Mouse (Mus musculus): ENCODE results near the gene 2310061I04Rik. TPM values are rescaled to one million over a fixed set of nuclear protein-coding genes. Genes with fewer than 3 reads are reported as not detected.

The 2310061I04Rik gene
- total and polyA plus RNA-seq, 3 experiments, result 11.4 to 106 TPM; not detected in 1

DNA sequence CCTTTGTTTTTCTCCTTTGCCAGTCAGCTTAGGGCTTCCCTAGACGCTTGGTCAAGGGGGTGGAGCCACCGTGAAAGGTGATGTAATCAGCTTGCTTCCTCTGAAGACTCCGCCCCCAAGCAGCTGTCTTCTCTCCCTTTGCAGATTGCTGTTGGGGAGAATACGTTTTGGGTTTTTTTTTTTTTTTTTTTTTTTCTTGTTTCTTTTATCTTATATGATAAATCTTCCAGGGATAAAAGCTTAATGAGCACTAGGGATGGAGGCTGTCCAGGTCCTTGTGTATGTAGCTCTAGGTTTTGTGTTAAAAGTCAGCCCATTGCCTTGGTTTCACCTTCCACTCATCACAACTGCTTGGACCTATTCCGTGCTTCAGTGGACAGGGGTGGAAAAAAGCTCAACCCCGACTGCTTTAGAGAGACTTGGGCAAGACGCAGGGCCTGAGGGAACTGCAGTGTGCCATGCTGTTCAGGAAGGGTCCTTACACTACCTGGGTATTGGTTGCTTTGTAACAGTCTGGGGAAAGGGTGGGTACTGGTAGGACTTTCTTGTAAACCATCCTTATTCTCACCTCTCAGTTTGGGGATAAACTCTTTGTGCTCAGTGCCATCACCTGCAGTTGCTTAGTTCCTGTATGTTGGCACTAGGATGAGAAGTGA lies 22.0 kb upstream of the 2310061I04Rik start:
- H3K9ac ChIP-seq (ENCODE audit: control insufficient read depth, low read depth, low read length, poor library complexity, severe bottlenecking), result peak overlapping the region; percentile 97
- H3K36me3 ChIP-seq (ENCODE audit: control insufficient read depth in 1 of 2, insufficient read depth in 2 of 2, low read length in 2 of 2), result peaks cover 0 to 52% of the 10 kb centered on the region in 2 experiments; a peak in 2 of 4 replicates
- no peaks in the 10 kb centered on the region for H3K27me3 ChIP-seq (ENCODE audit: control insufficient read depth in 1 of 2, insufficient read depth in 2 of 2, low read length in 2 of 2)
- peak overlapping the region; percentile 99 for H3K27ac ChIP-seq (ENCODE audit: control insufficient read depth, low read depth, low read length)
- H3K79me2 ChIP-seq (ENCODE audit: control insufficient read depth, insufficient read depth, low read length, poor library complexity), result peaks cover 44% of the 10 kb centered on the region
- peak overlapping the region; percentile 70 to 71 for H3K4me3 ChIP-seq (ENCODE audit: control insufficient read depth in 1 of 2, insufficient read depth in 1 of 2, low read depth in 2 of 2, low read length in 2 of 2)
- H3K4me1 ChIP-seq (ENCODE audit: control insufficient read depth in 1 of 2, insufficient read depth in 2 of 2, low read length in 2 of 2), result peaks cover 9 to 49% of the 10 kb centered on the region in 2 experiments
- DNase-seq (ENCODE audit: low read depth, low spot score), result peak; percentile 98
- no peak for TF ChIP-seq GATA1 (IDR thresholded peaks at IDR 0.05; ENCODE audit: low read depth, low read length)
- no peak for TF ChIP-seq ETS1 (IDR thresholded peaks at IDR 0.05; ENCODE audit: low read depth, low read length)
- TF ChIP-seq POLR2A (IDR thresholded peaks at IDR 0.05; ENCODE audit: control insufficient read depth in 1 of 2, insufficient read depth in 1 of 2, low read depth in 1 of 2, low read length in 2 of 2, poor library complexity in 1 of 2), result peak in 1 of 2 experiments; percentile 73; a peak in 1 of 4 replicates
- TF ChIP-seq TAL1 (IDR thresholded peaks at IDR 0.05; ENCODE audit: low read length), result peak; percentile 30; the same call in 1 of the 2 replicates
- H3K9me3 ChIP-seq (replicated peaks; ENCODE audit: insufficient read depth, low read length), result no peaks in the 10 kb centered on the region

DNA sequence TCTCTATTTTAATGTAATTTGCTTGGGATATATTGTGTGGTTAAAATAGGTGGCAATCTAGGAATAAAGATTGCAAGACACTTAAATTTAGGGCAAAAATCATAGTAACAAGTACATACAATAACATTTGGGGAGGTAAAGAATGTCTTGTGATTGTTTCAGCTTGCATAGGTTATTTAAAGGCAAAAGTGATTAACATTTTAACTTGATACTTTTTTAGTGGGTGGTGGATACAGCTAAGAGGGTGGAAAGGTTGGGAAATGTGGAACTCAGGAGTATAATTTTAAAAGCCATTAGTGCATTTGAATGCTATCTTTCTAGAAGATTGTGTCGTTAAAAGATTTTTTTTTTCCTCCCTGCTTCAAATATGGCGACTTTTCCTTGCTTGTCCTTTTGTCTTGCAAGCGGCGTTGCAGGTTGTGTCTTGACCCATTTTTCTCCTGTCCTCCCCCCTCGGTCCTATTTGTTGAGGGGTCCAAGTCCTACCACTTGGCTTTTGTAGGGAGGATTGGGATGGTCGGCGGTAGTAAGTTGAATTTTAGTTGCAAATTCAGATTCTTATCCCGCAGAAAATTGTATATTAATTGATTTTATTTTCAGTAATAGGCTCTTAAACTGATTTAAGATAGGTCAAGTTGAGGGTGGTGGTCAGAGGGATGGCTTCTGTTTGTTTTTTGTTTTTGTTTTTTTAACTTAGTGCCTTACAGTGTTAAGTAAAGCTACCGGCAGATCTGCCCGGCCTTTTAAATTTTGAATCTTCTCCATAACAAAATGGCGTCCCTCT lies 21.2 kb upstream of the 2310061I04Rik start:
- DNase-seq (ENCODE audit: low read depth, low spot score), result peak; percentile 79
- Histone ChIP-seq H3K4me3 (ENCODE audit: control insufficient read depth in 1 of 2, insufficient read depth in 1 of 2, low read depth in 2 of 2, low read length in 2 of 2) (peak overlapping the region; percentile 71 to 95), H3K27ac (ENCODE audit: control insufficient read depth, low read depth, low read length) (peak overlapping the region; percentile 99), H3K27me3 (ENCODE audit: control insufficient read depth in 1 of 2, insufficient read depth in 2 of 2, low read length in 2 of 2) (no peaks in the 10 kb centered on the region), H3K4me1 (ENCODE audit: control insufficient read depth in 1 of 2, insufficient read depth in 2 of 2, low read length in 2 of 2) (peaks cover 9 to 43% of the 10 kb centered on the region in 2 experiments), H3K36me3 (ENCODE audit: control insufficient read depth in 1 of 2, insufficient read depth in 2 of 2, low read length in 2 of 2) (peaks cover 0 to 45% of the 10 kb centered on the region in 2 experiments; a peak in 2 of 4 replicates), H3K79me2 (ENCODE audit: control insufficient read depth, insufficient read depth, low read length, poor library complexity) (peaks cover 47% of the 10 kb centered on the region), H3K9ac (ENCODE audit: control insufficient read depth, low read depth, low read length, poor library complexity, severe bottlenecking) (peak overlapping the region; percentile 97), H3K9me3 (replicated peaks; ENCODE audit: insufficient read depth, low read length) (no peaks in the 10 kb centered on the region)
- TF ChIP-seq MAFK (IDR thresholded peaks at IDR 0.05; ENCODE audit: borderline replicate concordance, low read depth, low read length) (no peak), POLR2A (IDR thresholded peaks at IDR 0.05; ENCODE audit: control insufficient read depth in 1 of 2, insufficient read depth in 1 of 2, low read depth in 1 of 2, low read length in 2 of 2, poor library complexity in 1 of 2) (peak; percentile 44 to 53; a peak in 2 of 4 replicates), ETS1 (IDR thresholded peaks at IDR 0.05; ENCODE audit: low read depth, low read length) (no peak), NELFE (IDR thresholded peaks at IDR 0.05; ENCODE audit: low read depth, low read length) (no peak), GABPA (IDR thresholded peaks at IDR 0.05; ENCODE audit: low read depth, low read length) (no peak), TBP (IDR thresholded peaks at IDR 0.05; ENCODE audit: low read depth, low read length) (peak; percentile 10; the same call in 1 of the 2 replicates)

DNA sequence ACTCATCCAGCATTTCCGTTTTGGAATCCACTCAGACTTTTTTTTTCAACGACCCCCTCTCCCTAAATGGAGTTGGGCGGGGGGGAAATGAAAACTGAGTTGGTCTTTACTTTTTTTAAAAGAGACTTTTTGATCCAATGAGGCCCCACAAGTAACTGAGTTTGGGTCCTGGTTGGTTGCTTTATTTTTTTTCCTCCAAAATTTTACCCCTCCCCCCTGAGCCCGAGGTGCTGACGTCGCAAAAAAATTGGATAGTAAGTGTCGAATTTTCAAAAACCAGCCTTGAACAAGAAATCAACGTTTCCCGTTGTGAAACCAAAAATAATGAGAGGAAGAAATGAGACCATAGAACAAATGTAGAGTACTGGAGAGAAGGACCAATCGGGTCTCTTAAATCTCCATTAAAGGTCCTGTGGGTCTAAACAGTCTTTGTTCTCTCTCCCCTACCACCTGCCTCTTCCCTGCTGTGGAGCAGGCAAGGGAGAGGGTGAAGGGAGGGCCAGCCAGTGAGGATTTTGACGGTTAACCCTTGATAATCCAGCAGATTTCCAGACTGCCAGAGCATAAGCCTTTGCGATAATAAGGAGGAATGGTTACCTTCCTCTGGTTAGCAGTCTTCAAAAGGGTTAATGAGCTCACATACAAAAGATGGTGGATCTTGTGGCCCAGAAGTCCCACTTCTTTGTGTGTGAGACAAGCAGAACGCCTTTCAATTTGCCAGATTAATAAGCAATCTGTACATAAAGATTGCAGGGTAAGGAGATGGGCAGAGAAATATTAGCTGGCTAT lies 20.4 kb upstream of the 2310061I04Rik start:
- DNase-seq (ENCODE audit: low read depth, low spot score), result peak; percentile 79
- peaks cover 0 to 39% of the 10 kb centered on the region in 2 experiments for H3K36me3 ChIP-seq (ENCODE audit: control insufficient read depth in 1 of 2, insufficient read depth in 2 of 2, low read length in 2 of 2)
- no peaks in the 10 kb centered on the region for H3K27me3 ChIP-seq (ENCODE audit: control insufficient read depth in 1 of 2, insufficient read depth in 2 of 2, low read length in 2 of 2)
- no peaks in the 10 kb centered on the region for H3K9me3 ChIP-seq (replicated peaks; ENCODE audit: insufficient read depth, low read length)
- H3K4me1 ChIP-seq (ENCODE audit: control insufficient read depth in 1 of 2, insufficient read depth in 2 of 2, low read length in 2 of 2), result peaks cover 9 to 38% of the 10 kb centered on the region in 2 experiments
- H3K9ac ChIP-seq (ENCODE audit: control insufficient read depth, low read depth, low read length, poor library complexity, severe bottlenecking), result peak overlapping the region; percentile 97
- TF ChIP-seq JUND (IDR thresholded peaks at IDR 0.05; ENCODE audit: low read depth, low read length) (no peak), UBTF (IDR thresholded peaks at IDR 0.05; ENCODE audit: borderline replicate concordance, insufficient read depth, low read depth, low read length) (0 out of 2 replicates have a peak, but pooled peaks have one; percentile 38), E2F4 (IDR thresholded peaks at IDR 0.05; ENCODE audit: borderline replicate concordance, low read depth, low read length) (no peak), POLR2A (IDR thresholded peaks at IDR 0.05; ENCODE audit: control insufficient read depth in 1 of 2, insufficient read depth in 1 of 2, low read depth in 1 of 2, low read length in 2 of 2, poor library complexity in 1 of 2) (peak; percentile 25 to 55; a peak in 1 of 4 replicates), POLR2AphosphoS5 (IDR thresholded peaks at IDR 0.05; ENCODE audit: borderline replicate concordance, low read depth, low read length) (peak; percentile 81; the same call in 1 of the 2 replicates)
- peak overlapping the region; percentile 98 for H3K27ac ChIP-seq (ENCODE audit: control insufficient read depth, low read depth, low read length)
- H3K79me2 ChIP-seq (ENCODE audit: control insufficient read depth, insufficient read depth, low read length, poor library complexity), result peaks cover 53% of the 10 kb centered on the region
- peak overlapping the region; percentile 71 to 95 for H3K4me3 ChIP-seq (ENCODE audit: control insufficient read depth in 1 of 2, insufficient read depth in 1 of 2, low read depth in 2 of 2, low read length in 2 of 2)

Measured in MEL (cell line).